Mouse (Mus musculus): ENCODE data around the gene Lrch4. TPM values are rescaled to one million over a fixed set of nuclear protein-coding genes. Genes with fewer than 3 reads are reported as not detected.
A peak's percentile ranks its signal among the peaks of the same experiment; 100 is the strongest.
"Not testable (repeated sequence)": the region's sequence is repeated elsewhere in the genome, so short reads cannot be mapped to it uniquely, and the experiment has no call there.

The Lrch4 gene
- polyA plus RNA-seq, 1 experiment from 2014 or later: 34.0 TPM

DNA sequence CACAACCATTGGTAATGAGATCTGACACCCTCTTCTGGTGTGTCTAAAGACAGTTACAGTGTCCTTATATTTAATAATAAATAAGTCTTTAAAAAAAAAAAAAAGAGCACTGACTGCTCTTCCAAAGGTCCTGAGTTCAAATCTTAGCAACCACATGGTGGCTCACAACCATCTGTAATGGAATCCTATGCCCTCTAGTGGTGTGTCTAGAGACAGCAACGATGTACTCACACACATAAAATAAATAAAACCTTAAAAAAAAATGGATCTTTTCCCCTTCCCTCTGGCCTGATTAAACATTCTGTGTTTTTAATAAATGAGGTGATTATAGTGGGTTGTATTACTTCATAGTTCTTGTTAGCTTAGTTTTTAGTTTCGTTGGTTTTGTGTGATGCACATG is 14.0 kb upstream of the Lrch4 start:
- H3K9me3 ChIP-seq; H3K27ac ChIP-seq; H3K9ac ChIP-seq; ATAC-seq (ENCODE audit: low FRiP score, low read depth); H3K36me3 ChIP-seq; H3K4me3 ChIP-seq; H3K4me2 ChIP-seq (replicated peaks); H3K27me3 ChIP-seq: not testable (repeated sequence)
- peaks cover 39% of the 10 kb centered on the region for H3K4me1 ChIP-seq
- 93% methylated on average over 2 of the region's 2 CpGs for WGBS

DNA sequence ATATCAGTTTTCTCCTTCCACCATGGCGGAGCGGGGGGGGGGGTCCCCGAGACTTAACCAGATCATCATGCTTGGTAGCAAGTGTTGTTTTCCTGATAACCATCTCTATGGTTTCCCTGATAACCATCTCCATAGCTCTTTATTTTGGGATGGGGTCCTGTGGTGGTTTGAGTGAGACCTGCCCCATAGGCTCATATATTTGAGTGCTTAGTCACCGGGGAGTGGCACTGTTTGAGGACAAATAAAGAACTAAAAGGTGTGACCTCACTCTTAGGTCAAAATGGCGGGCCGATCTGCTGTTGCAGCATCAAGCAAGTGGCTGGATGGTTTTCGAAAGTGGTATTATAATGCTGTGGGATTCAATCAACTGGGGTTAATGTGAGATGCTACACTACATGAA is 13.6 kb upstream of the Lrch4 start:
- Histone ChIP-seq H3K27ac (no peak overlapping the region), H3K27me3 (no peaks in the 10 kb centered on the region), H3K4me1 (peaks cover 35% of the 10 kb centered on the region), H3K4me2 (replicated peaks) (no peak overlapping the region), H3K36me3 (no peaks in the 10 kb centered on the region), H3K4me3 (no peak overlapping the region), H3K9me3 (no peaks in the 10 kb centered on the region), H3K9ac (no peak overlapping the region)
- ATAC-seq (ENCODE audit: low FRiP score, low read depth): no peak
- 87% methylated on average over 7 of the region's 7 CpGs for WGBS

DNA sequence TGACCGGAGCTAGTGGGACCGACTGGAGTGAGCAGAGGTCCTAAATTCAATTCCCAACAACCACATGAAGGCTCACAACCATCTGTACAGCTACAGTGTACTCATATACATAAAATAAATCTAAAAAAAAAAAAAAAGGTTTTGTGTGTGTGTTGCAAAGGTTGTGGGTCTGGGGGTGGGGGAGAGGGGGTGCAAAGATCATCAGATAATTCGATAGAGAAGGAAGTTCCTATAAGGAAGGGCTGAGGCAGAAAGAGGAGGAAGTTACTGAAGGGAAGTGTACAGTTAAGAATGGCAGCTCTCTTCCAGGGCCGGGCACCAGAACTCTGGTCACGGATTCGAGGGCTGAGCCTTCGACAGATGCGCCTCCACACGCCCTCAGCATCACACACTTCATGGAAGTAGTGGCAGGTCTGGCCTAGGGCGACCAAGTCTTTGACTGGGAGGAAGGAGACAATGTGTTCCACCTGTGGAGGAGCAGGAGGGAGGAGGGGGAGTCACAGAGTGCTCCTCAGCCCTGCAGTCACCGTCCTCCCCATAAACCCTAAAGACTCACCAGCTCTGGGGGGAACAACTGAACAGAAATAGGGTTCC is 4.9 kb upstream of the Lrch4 start:
- no peak for ATAC-seq (ENCODE audit: low FRiP score, low read depth)
- no peak overlapping the region for H3K4me3 ChIP-seq
- H3K27me3 ChIP-seq: no peaks in the 10 kb centered on the region
- 81% methylated on average over 11 of the region's 11 CpGs for WGBS
- H3K4me2 ChIP-seq (replicated peaks): no peak overlapping the region
- H3K9me3 ChIP-seq: no peaks in the 10 kb centered on the region
- H3K27ac ChIP-seq: no peak overlapping the region
- no peak overlapping the region for H3K9ac ChIP-seq
- H3K4me1 ChIP-seq: peaks cover 12% of the 10 kb centered on the region
- no peaks in the 10 kb centered on the region for H3K36me3 ChIP-seq

DNA sequence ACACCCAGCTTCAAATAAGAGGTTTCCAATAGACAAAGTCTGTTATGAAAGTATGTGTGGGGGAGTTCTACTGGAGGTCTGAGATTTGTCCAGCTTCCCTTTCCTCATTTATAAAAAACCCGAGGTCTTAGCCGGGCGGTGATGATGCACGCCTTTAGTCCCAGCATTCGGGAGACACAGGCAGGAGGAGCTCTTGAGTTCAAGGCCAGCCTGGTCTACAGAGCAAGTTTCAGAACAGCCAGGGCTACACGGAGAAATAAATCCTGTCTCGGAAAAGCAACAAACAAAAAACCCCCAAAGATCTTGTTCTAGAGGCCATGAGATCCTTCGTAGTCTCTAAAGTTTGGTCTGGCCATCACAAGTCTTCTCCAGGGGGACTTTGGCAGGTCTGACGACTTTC is 930 bp upstream of the Lrch4 start:
- WGBS: 3% methylated on average over 9 of the region's 9 CpGs
- peaks cover 40% of the 10 kb centered on the region for H3K4me1 ChIP-seq
- ATAC-seq (ENCODE audit: low FRiP score, low read depth): no peak

DNA sequence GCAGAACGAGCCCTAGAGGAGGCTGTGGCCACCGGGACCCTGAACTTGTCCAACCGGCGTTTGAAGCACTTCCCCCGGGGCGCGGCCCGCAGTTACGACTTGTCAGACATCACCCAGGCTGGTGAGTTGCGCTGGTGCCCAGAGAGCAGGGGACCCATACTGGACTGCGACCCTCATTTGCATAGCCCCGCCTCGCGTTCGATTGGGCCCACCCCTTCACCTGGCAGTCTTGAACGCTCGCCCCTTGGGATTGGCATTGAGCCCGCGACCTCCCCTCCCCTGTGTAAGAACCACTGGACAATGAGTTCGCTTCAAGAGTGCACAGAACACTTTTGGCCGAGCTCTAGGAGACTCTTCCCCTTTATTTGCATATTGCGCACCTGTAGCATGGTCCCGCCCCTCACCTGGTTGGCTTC is 393 bp downstream of the Lrch4 start:
- Histone ChIP-seq H3K27ac (peak overlapping the region; percentile 87), H3K36me3 (peaks cover 24% of the 10 kb centered on the region), H3K27me3 (no peaks in the 10 kb centered on the region), H3K4me2 (replicated peaks) (peak overlapping the region; percentile 94), H3K4me1 (peaks cover 40% of the 10 kb centered on the region), H3K9me3 (no peaks in the 10 kb centered on the region), H3K9ac (peak overlapping the region; percentile 88), H3K4me3 (peak overlapping the region; percentile 93)
- WGBS: 1% methylated on average over 23 of the region's 23 CpGs
- peak; percentile 5 for ATAC-seq (ENCODE audit: low FRiP score, low read depth)

More for the DNA sequence above, 930 bp upstream of the Lrch4 start:
- H3K4me3 ChIP-seq: peak overlapping the region; percentile 93
- H3K9ac ChIP-seq: peak overlapping the region; percentile 69
- H3K27me3 ChIP-seq: no peaks in the 10 kb centered on the region
- peaks cover 10% of the 10 kb centered on the region; the same call in 1 of the 2 replicates for H3K36me3 ChIP-seq
- H3K9me3 ChIP-seq: no peaks in the 10 kb centered on the region
- H3K27ac ChIP-seq: peak overlapping the region; percentile 88
- H3K4me2 ChIP-seq (replicated peaks): peak overlapping the region; percentile 72

DNA sequence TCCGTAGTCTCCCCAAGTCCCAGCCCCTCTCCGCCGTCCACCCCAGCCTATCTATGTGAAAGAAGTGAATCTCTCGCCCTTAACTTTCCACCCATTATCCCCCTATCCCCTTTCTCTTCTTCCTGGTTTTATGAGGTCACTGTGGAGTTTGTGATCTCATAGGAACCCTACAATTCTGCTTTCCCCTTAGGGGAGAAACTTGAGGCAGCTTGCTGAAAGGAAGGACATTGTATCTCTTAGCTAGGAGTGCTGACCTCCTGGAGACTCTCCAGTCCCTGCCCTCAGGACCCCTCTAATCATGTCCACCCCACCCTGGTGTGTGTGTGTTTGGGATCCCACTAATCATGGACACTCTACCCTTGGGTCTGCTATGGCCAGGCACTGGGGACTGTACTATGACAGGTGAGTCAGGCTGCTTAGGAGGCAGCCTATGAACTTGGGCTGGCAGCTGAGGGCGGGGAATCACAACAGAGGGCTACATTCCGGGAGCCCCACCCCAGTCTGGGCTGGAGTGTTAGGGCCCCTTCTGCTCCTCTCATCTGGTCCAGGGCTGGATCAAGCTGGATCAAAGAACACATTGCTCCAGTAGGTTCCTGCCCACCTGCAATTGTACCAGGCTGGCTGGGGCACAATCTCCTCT is 1.1 kb downstream of the Lrch4 start:
- Histone ChIP-seq H3K9ac (peak overlapping the region; percentile 88), H3K9me3 (no peaks in the 10 kb centered on the region), H3K4me1 (peaks cover 36% of the 10 kb centered on the region), H3K4me2 (replicated peaks) (peak overlapping the region; percentile 94), H3K27me3 (no peaks in the 10 kb centered on the region), H3K36me3 (peaks cover 31% of the 10 kb centered on the region), H3K27ac (peak overlapping the region; percentile 87; the same call in 1 of the 2 replicates), H3K4me3 (peak overlapping the region; percentile 93)
- ATAC-seq (ENCODE audit: low FRiP score, low read depth): no peak
- WGBS: 16% methylated on average over 6 of the region's 6 CpGs

DNA sequence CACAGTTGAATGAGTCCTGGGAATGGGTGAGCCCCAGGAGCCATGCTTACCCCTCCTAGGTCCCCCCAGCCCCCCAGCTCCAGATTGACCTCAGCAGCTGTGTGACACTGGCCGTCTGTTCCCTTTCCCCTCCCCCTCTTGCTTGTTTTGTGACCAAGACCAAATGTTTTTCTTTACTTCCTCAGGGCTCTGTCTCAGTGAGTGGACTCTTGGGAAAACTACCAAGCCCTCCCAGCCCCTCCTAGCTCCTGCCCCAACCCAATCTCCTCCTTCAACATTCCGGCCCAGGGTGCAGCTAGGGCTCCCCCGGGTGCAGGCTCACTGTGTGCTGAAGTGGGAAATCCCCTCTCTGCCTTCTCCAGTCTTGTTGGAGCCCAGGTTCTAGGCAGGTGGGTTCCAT is 1.7 kb downstream of the Lrch4 start:
- H3K36me3 ChIP-seq: peaks cover 36% of the 10 kb centered on the region

DNA sequence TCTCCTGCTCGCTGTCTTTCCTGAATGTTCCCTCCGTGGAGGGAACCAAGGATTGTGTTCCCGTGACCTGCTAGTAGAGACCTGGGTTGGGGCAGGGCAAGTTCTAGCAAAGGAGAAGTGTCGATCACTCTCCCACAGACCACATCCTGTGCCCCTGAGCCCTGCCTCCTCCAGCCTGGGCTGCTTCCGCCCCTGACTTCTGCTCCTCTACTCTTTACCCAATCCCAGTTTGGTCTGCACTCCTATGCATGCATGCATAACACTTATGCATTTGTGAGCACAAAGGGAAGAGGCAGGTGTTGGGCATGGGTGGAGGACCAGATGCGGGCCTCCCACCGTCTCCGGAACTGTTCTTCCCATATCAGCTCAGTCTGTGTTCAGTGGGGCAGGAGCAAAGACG is 2.2 kb downstream of the Lrch4 start:
- no peaks in the 10 kb centered on the region for H3K27me3 ChIP-seq
- peak overlapping the region; percentile 88 for H3K9ac ChIP-seq
- peak overlapping the region; percentile 94 for H3K4me2 ChIP-seq (replicated peaks)
- H3K4me1 ChIP-seq: peaks cover 36% of the 10 kb centered on the region
- ATAC-seq (ENCODE audit: low FRiP score, low read depth): no peak
- H3K4me3 ChIP-seq: peak overlapping the region; percentile 93
- peaks cover 42% of the 10 kb centered on the region for H3K36me3 ChIP-seq
- WGBS: 65% methylated on average over 9 of the region's 9 CpGs
- H3K27ac ChIP-seq: peak overlapping the region; percentile 87; the same call in 1 of the 2 replicates
- no peaks in the 10 kb centered on the region for H3K9me3 ChIP-seq

More for the DNA sequence above, 1.7 kb downstream of the Lrch4 start:
- Histone ChIP-seq H3K27ac (peak overlapping the region; percentile 87; the same call in 1 of the 2 replicates), H3K27me3 (no peaks in the 10 kb centered on the region), H3K9me3 (no peaks in the 10 kb centered on the region), H3K9ac (peak overlapping the region; percentile 88), H3K4me1 (peaks cover 36% of the 10 kb centered on the region), H3K4me3 (peak overlapping the region; percentile 93), H3K4me2 (replicated peaks) (peak overlapping the region; percentile 94)
- 28% methylated on average over 3 of the region's 3 CpGs for WGBS
- ATAC-seq (ENCODE audit: low FRiP score, low read depth): no peak

DNA sequence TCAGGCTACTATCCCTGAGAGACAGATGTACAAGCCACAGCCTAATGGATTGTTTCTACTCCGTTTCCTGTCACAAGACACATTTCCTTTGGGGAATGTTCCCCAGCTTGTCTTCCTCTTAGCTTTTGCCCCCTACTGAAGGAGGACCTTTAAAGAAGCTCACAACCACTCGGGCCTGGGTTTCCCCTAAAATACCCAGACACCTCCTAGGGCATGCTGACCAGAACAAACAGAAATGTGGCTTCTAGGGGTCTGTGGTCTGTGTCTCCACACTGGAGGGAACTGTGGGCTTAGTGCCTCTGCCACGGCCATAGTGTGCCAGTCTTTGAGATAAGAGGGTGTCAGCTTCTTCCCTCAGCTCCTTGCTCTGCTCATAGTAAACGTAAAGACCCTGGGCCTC is 2.7 kb downstream of the Lrch4 start:
- peak overlapping the region; percentile 94 for H3K4me2 ChIP-seq (replicated peaks)
- H3K9me3 ChIP-seq: no peaks in the 10 kb centered on the region
- peak overlapping the region; percentile 88 for H3K9ac ChIP-seq
- H3K36me3 ChIP-seq: peaks cover 46% of the 10 kb centered on the region
- ATAC-seq (ENCODE audit: low FRiP score, low read depth): no peak
- peak overlapping the region; percentile 87; the same call in 1 of the 2 replicates for H3K27ac ChIP-seq
- 69% methylated on average over 4 of the region's 4 CpGs for WGBS
- peak overlapping the region; percentile 93; the same call in 1 of the 2 replicates for H3K4me3 ChIP-seq
- no peaks in the 10 kb centered on the region for H3K27me3 ChIP-seq
- peaks cover 36% of the 10 kb centered on the region for H3K4me1 ChIP-seq

DNA sequence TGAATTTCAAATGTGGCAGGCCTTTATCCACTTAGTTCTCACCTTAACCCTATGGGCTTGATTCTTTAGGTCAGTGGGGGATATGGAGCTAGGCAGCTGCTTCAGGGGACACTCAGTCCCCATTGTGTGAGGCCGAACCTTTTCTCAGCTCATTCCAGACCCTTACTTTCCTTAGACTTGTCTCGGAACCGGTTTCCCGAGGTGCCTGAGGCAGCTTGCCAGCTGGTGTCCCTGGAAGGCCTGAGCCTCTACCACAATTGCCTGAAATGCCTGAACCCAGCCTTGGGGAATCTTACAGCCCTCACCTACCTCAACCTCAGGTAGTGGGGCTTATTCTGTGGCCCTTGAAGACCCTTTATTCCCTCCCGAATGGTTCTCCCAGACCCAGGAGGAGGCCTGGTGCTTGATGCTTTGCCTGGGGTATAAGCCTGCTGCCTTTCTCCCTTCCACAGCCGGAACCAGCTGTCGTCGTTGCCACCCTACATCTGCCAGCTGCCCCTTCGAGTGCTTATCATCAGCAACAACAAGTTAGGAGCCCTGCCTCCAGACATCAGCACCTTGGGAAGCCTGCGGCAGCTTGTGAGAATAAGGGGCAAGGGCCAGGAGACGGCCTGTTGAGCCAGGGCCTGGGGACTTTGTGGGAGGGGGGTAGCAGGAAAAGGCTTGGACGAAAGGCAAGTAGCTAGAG is 4.6 kb downstream of the Lrch4 start:
- no peaks in the 10 kb centered on the region for H3K27me3 ChIP-seq
- 77% methylated on average over 12 of the region's 12 CpGs for WGBS
- H3K4me2 ChIP-seq (replicated peaks): no peak overlapping the region
- peaks cover 66% of the 10 kb centered on the region for H3K36me3 ChIP-seq
- ATAC-seq (ENCODE audit: low FRiP score, low read depth): no peak
- H3K9ac ChIP-seq: 0 out of 2 replicates have a peak overlapping the region, but pooled peaks have one; percentile 8
- peaks cover 27% of the 10 kb centered on the region for H3K4me1 ChIP-seq
- no peak overlapping the region for H3K4me3 ChIP-seq
- no peaks in the 10 kb centered on the region for H3K9me3 ChIP-seq
- no peak overlapping the region for H3K27ac ChIP-seq

DNA sequence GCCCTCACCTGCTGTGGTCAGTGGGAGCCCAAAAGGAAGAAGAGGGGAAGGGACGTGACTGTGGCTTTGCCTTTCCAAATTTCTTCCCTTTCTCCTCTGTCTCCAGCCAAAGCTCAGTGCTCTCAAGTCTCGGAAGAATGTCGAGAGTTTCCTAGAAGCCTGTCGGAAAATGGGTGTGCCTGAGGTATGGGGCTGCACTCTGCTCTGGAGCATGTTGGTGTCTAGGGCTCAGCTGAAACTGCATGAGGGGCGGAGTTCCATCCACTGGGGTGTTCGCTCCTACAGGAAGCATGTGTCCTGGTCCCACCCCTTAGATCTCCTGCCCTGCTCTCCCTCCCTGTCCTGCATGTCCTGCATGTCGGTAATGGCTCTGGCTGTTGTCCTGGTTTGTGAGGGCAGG is 10.6 kb downstream of the Lrch4 start:
- peaks cover 84% of the 10 kb centered on the region for H3K36me3 ChIP-seq

DNA sequence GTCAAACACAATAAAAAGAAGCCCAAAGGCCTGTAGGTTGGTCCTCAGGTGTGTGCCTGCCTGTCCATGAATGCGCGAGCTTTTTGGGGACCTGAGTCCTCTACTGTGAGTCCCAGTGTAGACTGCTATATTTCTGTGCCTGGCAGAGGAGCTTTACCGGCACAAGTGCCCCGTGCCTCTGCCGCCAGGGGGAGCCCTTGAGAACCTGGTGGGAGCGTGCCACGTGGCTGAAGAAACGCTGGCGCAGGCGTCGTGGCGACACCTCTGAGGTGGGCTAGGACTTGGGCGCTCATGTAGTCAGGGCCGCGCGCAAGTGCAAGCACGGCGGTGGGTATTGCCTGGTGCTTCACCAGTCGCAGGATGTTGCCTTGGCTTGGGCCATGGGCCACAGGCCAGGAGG is 12.1 kb downstream of the Lrch4 start, which contains the start of gene Sap25:
Gene Sap25, plus strand, starts transcription at position 281 of the 400 bp plus-strand sequence.
- H3K9ac ChIP-seq: no peak within 1 kb of the TSS
- no peak within 1 kb of the TSS for H3K27ac ChIP-seq
- no peaks in the 10 kb centered on the region for H3K9me3 ChIP-seq
- peaks cover 13% of the 10 kb centered on the region for H3K4me1 ChIP-seq
- H3K36me3 ChIP-seq: peaks cover 68% of the 10 kb centered on the region
- H3K27me3 ChIP-seq: peaks cover 31% of the 10 kb centered on the region
- 85% methylated on average over 19 of the region's 19 CpGs for WGBS
- H3K4me3 ChIP-seq: no peak within 1 kb of the TSS
- no peak within 1 kb of the TSS for H3K4me2 ChIP-seq (replicated peaks)
- ATAC-seq (ENCODE audit: low FRiP score, low read depth): no peak

More for the DNA sequence above, 10.6 kb downstream of the Lrch4 start:
- H3K4me2 ChIP-seq (replicated peaks): no peak overlapping the region
- H3K9me3 ChIP-seq: no peaks in the 10 kb centered on the region
- no peak for ATAC-seq (ENCODE audit: low FRiP score, low read depth)
- peaks cover 15% of the 10 kb centered on the region for H3K27me3 ChIP-seq
- H3K9ac ChIP-seq: no peak overlapping the region
- no peak overlapping the region for H3K27ac ChIP-seq
- H3K4me3 ChIP-seq: no peak overlapping the region
- H3K4me1 ChIP-seq: no peaks in the 10 kb centered on the region; the same call in 1 of the 2 replicates
- WGBS: 71% methylated on average over 7 of the region's 7 CpGs

All from limb, embryonic 13.5 days (tissue).